Mouse (Mus musculus) embryonic facial prominence, embryonic 14.5 days (tissue): ENCODE results near the gene Pigt. TPM values are rescaled to one million over a fixed set of nuclear protein-coding genes. Genes with fewer than 3 reads are reported as not detected.
A peak's percentile ranks its signal among the peaks of the same experiment; 100 is the strongest.

Experiments
- ATAC-seq: fragments of 200-750 bp; cut with Nextera tagmentation; 2 replicates; pipeline ENCODE4 v1.8.0; 2017; ENCODE audit warnings: low read depth, moderate number of reproducible peaks, moderate TSS enrichment
- DNase-seq: peaks from one replicate; pipeline ENCODE4 v3.0.0-alpha.2; 2015; ENCODE audit warnings: low spot score
- H3K27ac ChIP-seq: fragments of 300-500 bp; sonication (generic); replicated peaks from 2 replicates; pipeline ENCODE4 v1.5.1; 2014; ENCODE audit warnings: low read depth, mild to moderate bottlenecking, low read length, moderate library complexity
- H3K27me3 ChIP-seq: fragments of 300-500 bp; sonication (generic); replicated peaks from 2 replicates; pipeline ENCODE4 v1.6.1; 2014; ENCODE audit warnings: low read length; ENCODE audit not compliant: control insufficient read depth, insufficient read depth
- H3K36me3 ChIP-seq: fragments of 300-500 bp; sonication (generic); 2 replicates; pipeline ENCODE4 v1.6.1; 2014; ENCODE audit warnings: low read length, mixed read lengths; ENCODE audit not compliant: control insufficient read depth, insufficient read depth
- H3K4me1 ChIP-seq: fragments of 300-500 bp; sonication (generic); 2 replicates; pipeline ENCODE4 v1.6.1; 2014; ENCODE audit warnings: antibody characterized with exemption, low read length; ENCODE audit not compliant: control insufficient read depth, insufficient read depth
- H3K4me2 ChIP-seq: fragments of 300-500 bp; sonication (generic); 2 replicates; pipeline ENCODE4 v1.6.1; 2014; ENCODE audit warnings: low read depth, mild to moderate bottlenecking, low read length, moderate library complexity, mixed read lengths
- H3K4me3 ChIP-seq: fragments of 300-500 bp; sonication (generic); 2 replicates; pipeline ENCODE4 v1.5.1; 2014; ENCODE audit warnings: low read depth, mild to moderate bottlenecking, low read length
- H3K9ac ChIP-seq: fragments of 300-500 bp; sonication (generic); 2 replicates; pipeline ENCODE4 v1.6.1; 2014; ENCODE audit warnings: low read depth, mild to moderate bottlenecking, low read length, moderate library complexity, mixed read lengths
- H3K9me3 ChIP-seq: fragments of 300-500 bp; sonication (generic); 2 replicates; pipeline ENCODE4 v1.6.1; 2016; ENCODE audit warnings: low read length; ENCODE audit not compliant: control insufficient read depth
- WGBS: fragments of 180-500 bp; shearing (Covaris S2); extraction: QIAGEN DNeasy Blood & Tissue Kit; methylation state at CpG from one replicate; pipeline ENCODE4 v1.1.7; 2014; 5-methylcytosine and 5-hydroxymethylcytosine counted together
- polyA plus RNA-seq: library from polyadenylated mRNA; unstranded; fragments of >200 nt; fragmentation: Nextera tagmentation; extraction: Ambion mirVana; gene quantifications from 2 replicates; pipeline ENCODE4 v1.2.1, GENCODE M21; 2014

The Pigt gene
- polyA plus RNA-seq, 1 experiment from 2014 or later = 76.9 TPM

GRCm38 (mm10) chr2:164512121-164512909 is 15.0 kb downstream of the Pigt start:
- Histone ChIP-seq H3K9ac (no peak overlapping the region), H3K27me3 (no peaks in the 10 kb centered on the region), H3K36me3 (peaks cover 4% of the 10 kb centered on the region; the same call in 1 of the 2 replicates), H3K4me1 (no peaks in the 10 kb centered on the region), H3K9me3 (peaks cover 6% of the 10 kb centered on the region; the same call in 1 of the 2 replicates), H3K27ac (no peak overlapping the region), H3K4me3 (no peak overlapping the region), H3K4me2 (no peak overlapping the region)
- 70% methylated on average over 10 of the region's 14 CpGs for WGBS
- ATAC-seq = no peak
- no peak for DNase-seq

- Histone ChIP-seq H3K9ac (no peak overlapping the region), H3K27ac (no peak overlapping the region), H3K36me3 (no peaks in the 10 kb centered on the region), H3K27me3 (no peaks in the 10 kb centered on the region), H3K4me2 (no peak overlapping the region), H3K4me1 (no peaks in the 10 kb centered on the region), H3K4me3 (no peak overlapping the region), H3K9me3 (peaks cover 6% of the 10 kb centered on the region; the same call in 1 of the 2 replicates)
- 65% methylated on average over 8 of the region's 8 CpGs for WGBS
- peak; percentile 54 for DNase-seq
- no peak for ATAC-seq
Measured at GRCm38 (mm10) chr2:164513389-164513788, 16.1 kb downstream of the Pigt start.

- no peak overlapping the region for H3K9ac ChIP-seq
- ATAC-seq = no peak
Measured at GRCm38 (mm10) chr2:164514916-164515315, 17.6 kb downstream of the Pigt start.

GRCm38 (mm10) chr2:164515897-164516296 is 18.6 kb downstream of the Pigt start:
- 70% methylated on average over 9 of the region's 9 CpGs for WGBS
- ATAC-seq = no peak

More at GRCm38 (mm10) chr2:164514916-164515315, 17.6 kb downstream of the Pigt start:
- H3K27me3 ChIP-seq = no peaks in the 10 kb centered on the region
- peaks cover 5% of the 10 kb centered on the region; the same call in 1 of the 2 replicates for H3K4me1 ChIP-seq
- peaks cover 6% of the 10 kb centered on the region; the same call in 1 of the 2 replicates for H3K9me3 ChIP-seq
- no peak overlapping the region for H3K4me2 ChIP-seq
- H3K27ac ChIP-seq = no peak overlapping the region
- no peak for DNase-seq
- H3K36me3 ChIP-seq = no peaks in the 10 kb centered on the region
- 88% methylated on average over 3 of the region's 3 CpGs for WGBS
- H3K4me3 ChIP-seq = no peak overlapping the region

GRCm38 (mm10) chr2:164516592-164516991 is 19.3 kb downstream of the Pigt start:
- no peaks in the 10 kb centered on the region for H3K36me3 ChIP-seq
- DNase-seq = peak; percentile 65
- 70% methylated on average over 11 of the region's 11 CpGs for WGBS
- peaks cover 13% of the 10 kb centered on the region for H3K4me1 ChIP-seq
- H3K9ac ChIP-seq = no peak overlapping the region
- H3K27ac ChIP-seq = 0 out of 2 replicates have a peak overlapping the region, but pooled peaks have one; percentile 21
- peak; percentile 34; the same call in 1 of the 2 replicates for ATAC-seq
- H3K4me3 ChIP-seq = no peak overlapping the region
- H3K4me2 ChIP-seq = no peak overlapping the region
- peaks cover 6% of the 10 kb centered on the region; the same call in 1 of the 2 replicates for H3K9me3 ChIP-seq
- H3K27me3 ChIP-seq = no peaks in the 10 kb centered on the region

More at GRCm38 (mm10) chr2:164515897-164516296, 18.6 kb downstream of the Pigt start:
- H3K4me1 ChIP-seq = peaks cover 6% of the 10 kb centered on the region; the same call in 1 of the 2 replicates
- H3K9ac ChIP-seq = no peak overlapping the region
- no peak overlapping the region; the same call in 1 of the 2 replicates for H3K4me2 ChIP-seq
- no peak for DNase-seq
- H3K9me3 ChIP-seq = peaks cover 6% of the 10 kb centered on the region; the same call in 1 of the 2 replicates
- no peaks in the 10 kb centered on the region for H3K36me3 ChIP-seq
- H3K27me3 ChIP-seq = no peaks in the 10 kb centered on the region
- H3K27ac ChIP-seq = peak overlapping the region; percentile 21; the same call in 1 of the 2 replicates
- H3K4me3 ChIP-seq = no peak overlapping the region

- 31% methylated on average over 10 of the region's 10 CpGs for WGBS
- peaks cover 6% of the 10 kb centered on the region for H3K9me3 ChIP-seq
- no peaks in the 10 kb centered on the region for H3K27me3 ChIP-seq
- DNase-seq = no peak
- H3K36me3 ChIP-seq = no peaks in the 10 kb centered on the region
- H3K9ac ChIP-seq = no peak overlapping the region
- H3K4me1 ChIP-seq = peaks cover 19% of the 10 kb centered on the region
- ATAC-seq = no peak
- peak overlapping the region; percentile 52; the same call in 1 of the 2 replicates for H3K27ac ChIP-seq
- no peak overlapping the region for H3K4me3 ChIP-seq
- H3K4me2 ChIP-seq = no peak overlapping the region
Measured at GRCm38 (mm10) chr2:164517485-164518221, 20.3 kb downstream of the Pigt start.

GRCm38 (mm10) chr2:164518266-164519170 is 21.2 kb downstream of the Pigt start:
- H3K4me1 ChIP-seq = peaks cover 19% of the 10 kb centered on the region
- peak; percentile 73 for DNase-seq
- no peaks in the 10 kb centered on the region for H3K36me3 ChIP-seq
- 42% methylated on average over 11 of the region's 11 CpGs for WGBS
- no peak overlapping the region for H3K9ac ChIP-seq
- ATAC-seq = no peak
- H3K4me2 ChIP-seq = no peak overlapping the region
- no peak overlapping the region for H3K4me3 ChIP-seq
- H3K27ac ChIP-seq = peak overlapping the region; percentile 61; the same call in 1 of the 2 replicates
- H3K27me3 ChIP-seq = no peaks in the 10 kb centered on the region
- peaks cover 11% of the 10 kb centered on the region for H3K9me3 ChIP-seq

- H3K4me2 ChIP-seq = no peak overlapping the region
- DNase-seq (no peak), ATAC-seq (no peak)
- H3K9ac ChIP-seq = no peak overlapping the region
- peaks cover 19% of the 10 kb centered on the region for H3K4me1 ChIP-seq
- peaks cover 11% of the 10 kb centered on the region for H3K9me3 ChIP-seq
- H3K4me3 ChIP-seq = no peak overlapping the region
- peak overlapping the region; percentile 61; the same call in 1 of the 2 replicates for H3K27ac ChIP-seq
- H3K27me3 ChIP-seq = no peaks in the 10 kb centered on the region
- H3K36me3 ChIP-seq = no peaks in the 10 kb centered on the region
- WGBS = 63% methylated on average over 6 of the region's 6 CpGs
Measured at GRCm38 (mm10) chr2:164519171-164519526, 21.8 kb downstream of the Pigt start.
